Mouse (Mus musculus): ENCODE data around the gene Ezh2.
"Not testable (repeated sequence)": the region's sequence is repeated elsewhere in the genome, so short reads cannot be mapped to it uniquely, and the experiment has no call there.

Ezh2 gene

GRCm38 (mm10) chr6:47594926-47595623, at the start of gene Ezh2:
Gene Ezh2, minus strand, starts transcription at chr6:47595341.
- CTCF ChIA-PET: no interaction called here

DNA sequence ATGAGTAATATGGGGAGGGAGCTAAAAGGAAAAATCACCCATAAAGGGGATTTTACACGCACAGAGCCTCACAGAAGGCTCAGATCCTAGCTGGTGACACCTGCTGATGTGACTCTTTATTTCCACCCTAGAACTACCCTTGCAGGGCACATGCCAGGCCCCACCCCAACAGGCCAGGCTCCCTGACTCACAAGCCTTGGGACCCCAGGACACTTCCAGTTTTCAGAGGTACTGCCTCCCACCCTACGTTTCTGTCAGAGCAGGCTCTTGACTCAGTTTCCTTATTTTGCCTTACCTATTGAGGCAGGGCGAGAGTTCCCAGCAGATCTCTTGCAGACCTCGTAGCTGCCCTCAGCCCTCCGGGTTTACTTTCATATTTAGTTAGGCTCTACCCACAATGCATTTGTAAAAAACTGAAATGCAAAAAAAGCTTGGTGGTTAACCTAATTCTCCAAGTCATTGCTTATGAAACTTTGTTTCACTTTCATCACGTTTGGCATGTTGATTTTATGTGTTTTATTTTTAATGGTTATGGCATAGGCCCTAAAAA, 41.5 kb upstream of the Ezh2 start:
- CTCF ChIA-PET: interaction anchor here (0.6 to 1.2 kb wide), 2 partner anchors 12 to 83 kb away, joined by 3 read pairs; no protein-coding TSS in a partner anchor

DNA sequence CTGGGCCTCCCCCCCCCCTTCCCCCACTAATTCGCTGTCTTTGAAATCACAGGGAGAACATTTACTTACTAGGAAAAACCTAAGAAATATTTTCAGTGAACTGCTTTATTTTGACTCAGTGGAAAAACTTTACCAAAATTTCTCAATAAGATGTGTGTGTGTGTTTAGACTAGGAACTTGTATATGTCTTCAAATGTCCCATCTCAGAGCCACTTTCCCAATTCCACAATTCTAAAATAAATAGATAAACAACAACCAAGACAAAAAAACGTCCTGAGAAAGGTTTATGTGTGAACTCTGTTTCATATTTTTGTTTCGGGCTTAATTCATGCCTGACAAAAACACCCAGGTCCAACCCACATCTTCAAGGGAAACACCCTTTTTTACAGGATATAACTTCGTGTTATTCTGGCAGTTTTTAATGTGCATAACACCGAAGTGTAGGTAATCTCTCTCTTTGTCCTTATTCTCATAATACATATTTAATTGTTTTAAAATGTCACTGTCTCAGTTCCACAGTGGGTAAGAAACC, 40.9 kb upstream of the Ezh2 start:
- CTCF ChIA-PET: interaction anchor here (1.2 kb wide), 1 partner anchor 83 kb away, joined by 3 read pairs; no protein-coding TSS in a partner anchor

GRCm38 (mm10) chr6:47635207-47635994, 40.3 kb upstream of the Ezh2 start:
- CTCF ChIA-PET: no interaction called here

DNA sequence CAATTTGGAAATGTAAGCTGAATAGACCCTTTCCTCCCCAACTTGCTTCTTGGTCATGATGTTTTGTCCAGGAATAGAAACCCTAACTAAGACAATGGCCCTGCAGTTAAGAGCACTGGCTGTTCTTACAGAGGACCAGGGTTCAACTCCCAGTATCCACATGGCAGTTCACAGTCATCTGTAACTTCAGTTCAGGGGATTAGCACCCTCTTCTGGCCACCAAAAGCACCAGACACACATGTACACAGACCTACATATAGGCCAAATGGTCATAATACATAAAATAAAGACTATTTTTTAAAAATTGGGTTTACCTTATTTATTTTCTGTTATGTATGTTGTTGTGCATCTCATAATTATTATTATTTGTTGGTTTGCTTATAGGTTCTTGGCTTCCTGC, 38.3 kb upstream of the Ezh2 start:
- CTCF ChIA-PET: no interaction called here

DNA sequence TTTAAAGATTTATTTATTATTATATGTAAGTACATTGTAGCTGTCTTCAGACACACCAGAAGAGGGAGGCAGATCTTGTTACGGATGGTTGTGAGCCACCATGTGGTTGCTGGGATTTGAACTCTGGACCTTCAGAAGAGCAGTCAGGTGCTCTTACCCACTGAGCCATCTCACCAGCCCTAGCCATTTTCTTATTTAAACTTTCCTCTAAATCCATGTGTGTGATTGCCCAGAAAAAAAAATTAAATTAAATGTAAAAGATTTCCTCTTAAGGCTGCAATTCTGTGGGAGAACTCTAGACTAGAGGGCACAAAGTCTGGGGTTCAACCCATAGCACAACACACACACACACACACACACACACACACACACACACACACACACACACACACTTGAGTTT, 34.9 kb upstream of the Ezh2 start:
- CTCF ChIA-PET: not testable (repeated sequence)

GRCm38 (mm10) chr6:47627978-47628377, 32.8 kb upstream of the Ezh2 start:
- CTCF ChIA-PET: no interaction called here

DNA sequence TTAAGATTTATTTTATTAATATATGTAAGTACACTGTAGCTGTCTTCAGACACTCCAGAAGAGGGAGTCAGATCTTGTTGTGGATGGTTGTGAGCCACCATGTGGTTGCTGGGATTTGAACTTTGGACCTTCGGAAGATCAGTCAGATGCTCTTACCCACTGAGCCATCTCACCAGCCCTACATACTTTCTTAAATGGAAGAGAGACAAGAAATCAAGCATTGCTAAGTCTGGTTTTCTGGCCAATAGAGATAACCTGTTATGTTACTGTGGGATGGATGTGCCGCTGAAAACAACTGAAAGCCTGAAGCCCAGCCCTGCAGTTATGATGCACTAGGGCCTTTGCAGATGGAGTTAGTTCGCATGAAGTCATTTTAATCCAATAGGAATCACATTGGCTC, 31.8 kb upstream of the Ezh2 start:
- CTCF ChIA-PET: not testable (repeated sequence)

- CTCF ChIA-PET: no interaction called here
Observed at GRCm38 (mm10) chr6:47621039-47621438, 25.9 kb upstream of the Ezh2 start.

- CTCF ChIA-PET: not testable (repeated sequence)
Observed at GRCm38 (mm10) chr6:47608306-47608705, 13.2 kb upstream of the Ezh2 start.

- CTCF ChIA-PET: interaction anchor here (0.6 to 0.7 kb wide), 2 partner anchors 186 to 205 kb away, joined by 3 to 4 read pairs; no protein-coding TSS in a partner anchor
Observed at GRCm38 (mm10) chr6:47601931-47602330, 6.8 kb upstream of the Ezh2 start.

DNA sequence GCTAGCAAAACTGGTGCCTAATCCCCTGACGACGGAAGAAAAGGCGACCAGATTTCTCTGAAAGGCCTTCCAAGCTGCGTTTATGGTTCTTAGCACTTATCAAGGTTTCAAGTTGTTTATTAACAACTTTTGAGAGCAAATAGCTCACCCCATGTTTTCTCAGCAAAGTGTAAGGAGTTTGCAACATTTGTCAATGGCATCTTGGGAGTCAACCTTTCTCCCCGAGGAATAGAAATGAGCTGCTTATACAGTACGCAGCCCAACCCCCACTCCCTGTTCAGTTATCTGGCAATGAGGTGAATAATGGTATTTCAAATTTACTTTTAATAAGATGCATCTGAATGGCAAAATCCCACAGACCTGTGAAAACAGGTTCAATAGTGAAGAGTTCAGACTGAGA, 555 bp upstream of the Ezh2 start:
- CTCF ChIA-PET: no interaction called here

DNA sequence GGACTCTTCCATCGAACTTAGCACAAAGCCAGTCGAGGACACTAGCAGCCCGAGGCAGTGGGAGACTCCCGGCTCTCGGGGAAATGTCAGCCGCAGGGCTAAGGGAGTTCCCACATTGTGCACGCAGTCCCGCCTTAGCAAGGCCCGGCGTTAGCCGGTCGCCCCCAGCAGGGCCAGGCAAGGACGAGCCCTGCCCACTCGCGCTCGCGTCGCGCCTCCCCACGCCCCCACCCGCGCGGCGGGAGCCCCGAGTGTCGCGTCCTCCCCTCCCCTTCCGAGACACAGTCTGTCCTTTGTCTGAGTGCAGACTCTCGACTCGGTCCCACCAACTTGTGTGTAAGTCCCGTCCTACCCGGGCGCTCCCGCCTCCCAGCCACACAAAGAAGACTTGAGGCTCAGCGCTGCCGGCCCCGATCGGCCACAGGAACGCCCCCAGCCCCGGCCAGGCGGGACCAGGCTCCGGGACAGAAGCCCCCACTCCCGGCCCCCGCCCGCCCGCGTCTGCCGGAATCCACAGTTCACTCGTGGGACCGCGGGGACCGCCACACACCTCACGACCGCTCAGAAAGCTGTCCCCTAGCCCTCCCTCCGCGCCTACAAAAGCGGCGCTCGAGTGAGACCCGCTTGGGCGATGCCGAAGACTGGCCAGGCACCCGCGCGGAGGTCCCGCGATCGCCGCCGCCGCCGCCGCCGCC, 853 bp downstream of the Ezh2 start:
- CTCF ChIA-PET: no interaction called here

DNA sequence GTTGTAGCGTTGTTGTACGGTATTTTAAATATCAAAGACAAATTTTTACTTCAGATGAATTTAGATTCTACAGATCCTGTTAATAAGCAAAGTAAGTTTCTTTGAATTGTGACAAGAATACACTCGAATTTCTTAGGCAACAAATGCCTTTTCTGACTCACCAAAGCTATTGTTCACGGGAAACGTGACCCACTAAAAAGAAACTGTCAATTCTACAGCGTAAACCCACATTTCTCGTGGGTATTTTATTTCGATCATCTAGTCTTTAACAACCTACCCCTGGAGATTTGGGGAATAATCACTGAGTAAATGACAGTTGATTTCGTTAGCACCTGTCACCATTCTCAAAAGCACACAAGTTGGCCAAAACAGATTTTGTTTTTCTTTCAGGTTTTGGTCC, 1.6 kb downstream of the Ezh2 start:
- CTCF ChIA-PET: no interaction called here

GRCm38 (mm10) chr6:47587332-47587731, 7.8 kb downstream of the Ezh2 start:
- CTCF ChIA-PET: interaction anchor here (0.6 kb wide), 1 partner anchor 25 kb away, joined by 3 read pairs; no protein-coding TSS in a partner anchor

DNA sequence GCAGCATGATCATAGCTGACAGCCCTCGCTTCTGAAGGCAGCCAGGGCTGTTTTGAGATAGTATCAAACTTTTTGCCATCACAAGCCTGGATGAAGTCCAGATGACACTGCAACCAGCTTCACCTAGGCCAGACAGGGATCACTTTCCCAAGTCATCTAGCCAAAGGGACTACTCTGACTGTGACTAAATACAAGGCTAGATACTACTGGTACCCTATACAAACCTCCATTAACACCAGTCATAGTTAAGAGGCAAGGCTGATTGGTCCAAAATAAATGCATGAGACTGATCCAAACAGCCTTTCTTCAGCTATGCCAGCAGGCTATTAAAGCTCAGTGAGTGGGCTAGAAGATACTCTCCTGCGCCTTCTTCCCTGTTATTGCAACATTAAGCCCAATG, 22.3 kb downstream of the Ezh2 start:
- CTCF ChIA-PET: no interaction called here

DNA sequence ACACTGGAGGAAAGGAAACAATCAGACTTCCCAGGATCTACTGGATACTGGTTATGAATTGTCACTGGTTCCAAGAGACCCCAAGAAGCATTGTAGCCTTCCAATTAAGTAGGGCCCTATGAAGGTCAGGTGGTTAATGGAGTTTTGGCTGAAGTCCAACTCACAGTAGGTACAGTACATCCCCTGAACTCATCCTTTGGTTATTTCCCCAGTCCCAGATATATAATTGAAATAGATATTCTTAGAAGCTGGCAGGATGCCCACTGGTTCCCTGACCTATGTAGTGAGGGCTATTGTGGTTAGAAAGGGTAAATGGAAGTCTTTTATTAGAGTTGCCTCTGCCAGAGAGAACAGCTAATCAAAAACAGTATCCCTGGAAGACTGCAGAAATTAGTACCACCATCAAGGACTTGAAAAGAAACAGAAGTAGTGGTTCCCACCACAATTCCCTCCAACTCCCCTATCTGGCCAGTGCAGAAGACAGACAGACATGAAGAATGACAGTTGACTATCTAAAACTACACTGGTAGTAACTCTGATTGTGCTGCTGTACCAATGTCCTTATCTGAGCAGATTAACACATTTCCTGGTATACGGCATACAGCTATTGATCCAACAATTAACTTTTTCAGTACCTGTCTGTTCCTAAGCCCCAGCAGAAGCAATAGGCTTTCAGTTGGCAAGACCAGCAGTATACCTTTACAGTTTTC, 29.7 kb downstream of the Ezh2 start:
- CTCF ChIA-PET: no interaction called here

DNA sequence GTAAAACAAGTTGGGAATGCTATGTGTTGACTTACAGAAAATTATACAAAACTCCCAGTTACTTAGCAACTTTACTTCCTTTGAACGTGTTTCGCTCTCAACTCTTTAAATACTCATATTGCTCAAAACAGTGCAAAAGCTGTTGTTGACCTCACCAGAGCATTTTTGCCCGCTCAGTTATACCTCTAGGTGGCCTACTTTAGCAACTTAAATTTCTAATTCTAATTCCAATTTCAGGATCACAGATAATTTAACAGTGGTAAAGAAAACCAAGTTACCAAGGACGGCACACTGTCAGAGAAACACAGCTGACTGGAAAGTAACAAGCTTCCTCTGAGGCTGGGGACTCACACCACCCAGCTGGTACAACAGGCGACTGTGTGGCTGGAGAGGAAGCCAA, 33.7 kb downstream of the Ezh2 start:
- CTCF ChIA-PET: interaction anchor here (0.5 kb wide), 1 partner anchor 12 kb away, joined by 4 read pairs; no protein-coding TSS in a partner anchor

DNA sequence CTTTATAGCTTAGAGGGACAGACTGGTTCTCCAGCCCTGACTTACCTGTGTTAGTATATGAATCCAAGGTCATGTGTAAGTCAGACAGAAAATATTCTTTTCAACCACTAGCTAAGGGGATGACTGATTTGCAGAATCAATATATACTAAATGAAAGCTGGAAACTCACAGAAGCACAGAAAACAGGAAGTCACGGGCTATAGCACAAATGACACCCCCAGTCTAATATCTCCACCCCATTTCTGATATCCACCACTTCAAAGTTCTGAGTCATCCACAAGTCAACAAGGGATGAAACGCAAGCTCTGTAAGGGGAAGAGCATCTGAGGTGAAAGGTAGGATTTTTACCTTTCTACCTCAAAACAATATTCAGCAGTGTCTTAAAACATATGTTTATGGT, 34.3 kb downstream of the Ezh2 start:
- CTCF ChIA-PET: interaction anchor here (0.5 kb wide), 1 partner anchor 13 kb away, joined by 4 read pairs; no protein-coding TSS in a partner anchor

DNA sequence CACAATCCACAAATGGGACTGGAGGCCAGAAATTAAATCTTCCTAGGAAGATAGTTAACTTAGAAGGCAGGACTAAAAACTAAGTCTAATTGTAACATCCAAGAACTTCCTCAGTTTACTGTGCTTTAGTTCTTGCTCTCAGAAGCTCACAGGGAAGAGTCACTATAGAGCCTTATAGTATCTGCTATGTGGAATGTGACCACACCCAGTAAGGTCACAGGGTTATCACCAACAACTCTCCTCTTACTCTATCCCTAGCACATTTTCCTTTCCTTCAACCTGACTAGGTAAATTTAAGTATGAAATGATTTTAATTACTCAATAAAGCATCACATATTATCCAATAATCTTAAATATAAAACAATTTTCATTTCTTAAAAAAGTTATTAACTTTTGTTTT, 34.7 kb downstream of the Ezh2 start:
- CTCF ChIA-PET: no interaction called here

GRCm38 (mm10) chr6:47559287-47559686, 35.9 kb downstream of the Ezh2 start:
- CTCF ChIA-PET: interaction anchor here (0.6 kb wide), 1 partner anchor 9 kb away, joined by 5 read pairs; no protein-coding TSS in a partner anchor

All from spleen, embryonic (tissue).